Mouse (Mus musculus): ENCODE data around the gene Man1a2.

Man1a2 gene

DNA sequence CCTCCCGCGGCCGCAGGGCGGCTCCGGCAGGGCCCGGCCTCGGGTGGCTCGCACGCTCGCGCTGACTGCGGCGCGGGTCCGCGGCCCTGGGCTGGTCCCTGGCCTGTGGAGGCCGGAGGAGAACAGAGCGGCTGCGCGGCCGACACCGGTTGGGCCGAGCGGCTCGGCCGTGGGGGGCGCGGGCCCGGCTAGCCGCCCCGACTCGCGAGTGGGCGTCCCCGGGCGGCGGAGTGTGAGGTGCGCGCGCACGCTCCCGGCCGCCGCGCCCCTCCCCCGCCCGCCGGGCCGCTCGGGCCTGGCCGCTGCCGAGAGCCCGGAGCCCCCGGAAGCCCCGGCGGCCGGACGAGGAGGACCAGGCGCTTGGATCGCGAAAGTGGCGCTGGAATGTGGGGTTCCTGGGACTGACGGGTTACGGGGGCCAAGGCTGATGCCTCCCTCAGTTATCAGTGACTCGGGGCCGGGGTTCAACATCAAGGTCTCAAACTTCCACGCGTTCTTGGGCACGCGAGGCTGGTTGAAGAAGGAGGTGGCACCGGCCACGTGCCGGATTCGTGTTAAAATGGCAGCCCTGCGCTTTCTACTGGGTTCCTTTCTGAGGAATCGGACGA is 564 bp upstream of the Man1a2 start:
- DNase-seq (ENCODE audit: low spot score in 2 of 2): peak; percentile 60 to 61

DNA sequence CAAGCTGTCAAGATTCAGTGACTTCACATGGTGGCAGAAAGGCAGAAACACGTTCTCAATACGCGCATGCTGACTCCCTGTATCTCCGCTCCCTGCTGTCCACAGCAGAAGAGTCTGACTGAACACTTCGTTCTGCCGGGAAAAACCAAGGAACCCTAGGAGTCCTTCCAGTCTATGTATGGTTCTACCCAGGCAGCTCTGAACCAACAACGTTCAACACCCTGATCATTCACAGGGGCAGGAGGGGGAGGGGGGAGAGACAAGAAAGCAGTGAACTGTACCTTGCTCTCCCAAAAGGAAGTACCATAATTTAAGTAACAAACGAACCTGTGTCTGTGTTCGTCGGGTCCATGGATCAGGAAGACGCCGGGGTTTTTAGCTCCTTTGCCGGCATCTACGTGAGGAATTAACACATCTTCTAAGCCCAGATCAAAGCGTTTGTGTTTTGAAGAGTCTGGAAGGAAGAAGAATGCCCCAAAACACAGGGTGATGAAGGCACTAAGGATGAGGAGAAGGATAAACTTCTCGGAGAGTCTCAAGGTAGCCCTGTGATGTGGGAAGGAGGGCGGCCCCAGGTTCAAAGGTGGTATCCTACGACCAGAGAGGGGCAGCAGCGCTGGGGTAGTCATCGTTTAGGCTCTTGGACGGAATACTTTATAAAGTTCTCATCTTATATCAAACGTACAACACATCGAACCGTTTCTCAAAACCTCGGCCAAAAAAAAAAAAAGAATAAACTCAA is 898 bp downstream of the Man1a2 start:
- DNase-seq (ENCODE audit: low spot score in 2 of 2): peak in 1 of 2 experiments; percentile 28

DNA sequence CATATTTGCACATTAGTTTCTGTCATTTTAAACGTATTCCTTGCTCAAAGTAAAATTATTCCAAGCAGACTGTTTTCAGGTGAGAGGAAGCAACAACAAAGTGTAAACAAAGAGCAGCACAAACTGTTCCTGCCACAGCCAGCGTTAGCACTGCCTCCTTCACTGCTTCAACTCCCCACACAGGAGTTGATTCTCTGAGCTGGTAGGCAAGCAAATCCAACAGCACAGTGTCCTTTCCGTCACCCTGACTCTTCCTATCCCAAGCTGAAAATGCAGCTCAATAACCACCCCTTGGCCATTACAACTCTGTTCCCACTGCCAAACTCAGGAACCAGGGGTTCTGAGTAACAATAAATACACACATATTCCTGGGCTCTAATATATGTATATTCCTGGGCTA is 2.5 kb downstream of the Man1a2 start:
- no peak for DNase-seq (ENCODE audit: low spot score in 2 of 2)

DNA sequence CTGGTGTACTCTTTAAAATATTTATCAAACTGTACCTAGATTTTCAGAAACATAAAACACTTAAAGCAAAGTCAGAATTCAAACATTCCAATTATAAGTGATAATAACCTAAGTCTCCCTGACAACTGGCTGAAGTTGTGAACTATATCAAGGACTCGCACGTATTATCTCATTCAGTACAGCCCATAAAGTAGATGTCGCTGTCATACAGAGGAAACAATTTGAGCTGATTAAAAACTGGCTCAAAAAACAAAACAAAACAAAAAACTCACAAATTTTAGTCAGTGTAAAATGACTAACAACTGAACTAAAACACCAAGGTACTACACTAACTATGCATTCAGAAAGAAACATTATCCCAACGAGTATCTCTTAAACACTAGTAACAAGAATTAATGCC is 3.0 kb downstream of the Man1a2 start:
- no peak for DNase-seq (ENCODE audit: low spot score in 2 of 2)

DNA sequence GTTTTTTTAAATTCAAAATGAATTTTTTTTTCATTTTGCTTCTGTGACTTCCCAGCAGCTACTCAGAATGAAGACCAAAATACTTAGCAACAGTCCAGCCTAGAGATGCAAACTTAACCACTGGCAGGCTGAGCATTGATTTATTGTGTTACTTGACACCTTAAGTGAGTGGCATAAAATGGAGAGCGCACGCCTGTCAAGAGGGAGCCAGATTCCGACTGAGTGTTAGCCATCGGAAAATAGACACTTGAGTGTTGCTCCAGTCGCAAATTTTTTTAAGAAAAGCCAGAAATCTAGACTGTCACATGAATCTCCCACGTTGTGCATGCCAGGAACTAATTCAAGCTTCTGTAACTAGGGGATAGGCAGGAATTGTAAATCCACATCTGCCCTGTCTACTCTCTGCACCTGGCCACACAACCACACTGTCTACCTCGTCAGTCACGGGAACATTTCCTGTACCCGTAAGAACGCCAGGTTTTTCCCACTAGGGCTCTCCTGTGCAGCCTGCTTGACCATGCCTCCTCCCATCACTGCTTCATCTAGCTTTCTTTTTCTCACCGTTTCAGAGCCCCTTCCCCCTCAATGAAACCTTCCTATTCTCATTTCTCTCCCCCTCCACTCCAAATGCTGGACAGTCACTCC is 3.7 kb downstream of the Man1a2 start:
- DNase-seq (ENCODE audit: low spot score in 2 of 2): no peak

DNA sequence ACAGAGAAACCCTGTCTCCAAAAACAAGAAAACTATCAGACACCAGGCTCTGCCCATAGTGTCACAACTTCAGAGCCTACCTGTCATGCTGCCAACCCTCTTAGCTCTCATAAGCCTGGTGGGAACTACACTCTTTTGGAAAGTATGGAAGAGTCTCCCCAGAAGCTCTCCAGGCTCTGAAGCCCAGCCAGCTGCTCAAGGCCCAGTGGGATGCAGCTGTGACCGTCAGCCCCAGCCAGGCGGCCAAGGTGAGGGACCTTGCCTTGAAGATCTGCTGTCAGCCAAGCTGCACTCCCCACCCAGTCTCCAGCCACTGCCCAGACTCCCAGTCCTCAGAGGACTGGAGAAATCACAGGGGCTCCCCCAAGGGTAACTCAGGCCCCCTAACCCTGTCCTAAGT is 5.1 kb downstream of the Man1a2 start:
- no peak for DNase-seq (ENCODE audit: low spot score in 2 of 2)

DNA sequence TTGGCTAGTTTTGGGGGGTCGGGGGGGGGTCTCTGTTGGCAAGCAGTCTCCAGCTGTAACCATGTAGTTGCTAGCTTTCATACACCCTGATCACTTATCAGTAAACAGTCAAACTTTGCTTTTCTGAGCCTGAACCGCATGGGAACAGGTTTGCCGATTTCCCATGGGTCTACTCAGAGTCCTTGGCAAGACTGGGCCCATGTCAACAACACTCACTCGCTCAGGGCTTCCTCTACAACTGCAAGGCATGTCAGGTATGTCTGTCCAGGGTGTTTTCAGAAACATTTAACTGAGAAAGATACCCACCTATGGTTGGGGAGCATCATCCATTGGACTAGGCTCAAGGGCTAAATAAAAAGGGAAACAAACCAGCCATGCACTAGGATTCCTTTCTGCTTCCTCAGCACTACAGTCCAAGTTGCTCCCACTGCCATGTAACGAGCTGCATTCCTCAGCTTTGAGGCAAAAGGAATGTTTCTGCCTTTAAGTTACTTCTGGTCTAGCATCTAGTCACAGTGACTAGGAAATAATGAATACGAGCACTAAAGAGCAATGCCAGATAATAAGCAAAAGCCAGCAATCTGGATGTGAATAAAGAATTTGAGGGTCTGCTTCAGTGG is 6.2 kb downstream of the Man1a2 start:
- no peak for DNase-seq (ENCODE audit: low spot score in 2 of 2)

- no peak for DNase-seq (ENCODE audit: low spot score in 2 of 2)
Measured at GRCm38 (mm10) chr3:100675146-100675545, 10.2 kb downstream of the Man1a2 start.

DNA sequence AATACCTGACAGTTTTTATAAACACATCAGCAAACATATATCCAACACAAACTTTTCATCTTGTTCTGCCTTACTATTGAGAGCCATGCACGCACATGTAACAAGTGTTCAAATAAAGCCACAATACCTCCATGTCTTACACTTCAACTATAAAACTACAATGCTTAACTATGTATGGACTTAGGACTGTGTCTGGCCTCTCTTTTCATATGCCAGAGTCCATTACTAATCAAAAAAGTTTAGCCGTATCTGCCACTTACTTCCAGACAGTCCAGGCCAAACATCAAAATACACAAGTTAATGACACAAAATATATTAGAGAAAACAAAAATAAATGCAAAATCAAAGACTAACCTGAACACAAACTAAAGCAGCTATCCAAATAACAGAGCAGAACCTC is 14.9 kb downstream of the Man1a2 start:
- DNase-seq (ENCODE audit: low spot score in 2 of 2): no peak

DNA sequence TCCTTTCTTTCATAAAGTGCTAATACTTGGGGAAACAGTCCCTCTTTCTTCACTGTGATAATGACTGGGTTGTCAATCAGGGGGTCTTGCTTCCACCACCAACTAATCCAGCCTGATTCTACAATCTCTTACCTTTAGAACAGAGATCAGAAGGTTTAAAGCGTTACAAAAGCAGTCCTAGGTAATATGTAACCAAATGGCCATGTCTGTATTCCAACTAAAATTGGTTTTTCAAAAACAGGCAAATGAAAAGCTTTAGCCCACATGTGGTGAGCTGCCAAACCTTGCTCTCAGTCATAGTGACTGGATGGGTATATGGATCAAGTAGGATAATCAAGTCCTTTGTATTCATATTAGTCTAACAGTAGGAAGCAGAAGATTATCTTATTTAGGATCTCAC is 32.0 kb downstream of the Man1a2 start:
- DNase-seq (ENCODE audit: low spot score in 2 of 2): no peak

DNA sequence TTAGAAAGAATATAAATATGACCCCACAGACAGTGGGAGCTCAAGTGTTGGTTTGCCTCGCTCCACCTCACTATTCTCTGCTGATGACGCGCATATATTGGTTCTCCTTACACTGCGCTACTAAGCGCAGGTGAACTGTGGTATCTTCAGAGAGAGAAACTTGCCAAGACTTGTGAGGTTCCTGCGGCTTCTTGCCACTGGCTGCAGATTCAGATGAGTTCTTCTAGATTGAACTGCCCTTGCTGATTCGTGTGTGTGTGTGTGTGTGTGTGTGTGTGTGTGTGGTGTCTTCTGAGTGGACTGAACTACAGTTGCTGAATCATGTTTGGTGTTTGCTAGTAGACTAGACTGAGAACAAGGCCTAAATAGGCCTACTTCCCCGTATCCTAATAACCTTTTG is 43.7 kb downstream of the Man1a2 start:
- no peak for DNase-seq (ENCODE audit: low spot score in 2 of 2)

DNA sequence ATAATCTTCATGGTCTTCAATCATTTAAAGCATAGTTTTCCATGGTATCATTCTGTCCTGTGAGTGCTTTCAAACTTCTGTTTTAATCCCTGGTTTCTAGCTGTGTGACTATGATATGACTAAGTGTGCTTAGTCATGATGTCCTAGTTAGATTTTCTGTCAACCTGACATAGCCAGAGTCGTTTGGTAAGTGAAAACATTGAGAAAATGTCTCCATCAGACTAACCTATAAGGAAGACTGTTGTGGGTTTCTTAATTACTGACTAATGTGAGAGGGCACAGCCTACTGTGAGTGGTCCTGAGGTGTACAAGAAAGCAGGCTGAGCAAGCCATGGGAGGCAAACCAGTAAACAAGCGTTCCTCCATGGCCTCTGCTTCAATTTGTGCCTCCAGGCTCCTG is 49.0 kb downstream of the Man1a2 start:
- DNase-seq (ENCODE audit: low spot score in 2 of 2): no peak

GRCm38 (mm10) chr3:100634821-100635220 is 50.5 kb downstream of the Man1a2 start:
- DNase-seq (ENCODE audit: low spot score in 2 of 2): no peak

DNA sequence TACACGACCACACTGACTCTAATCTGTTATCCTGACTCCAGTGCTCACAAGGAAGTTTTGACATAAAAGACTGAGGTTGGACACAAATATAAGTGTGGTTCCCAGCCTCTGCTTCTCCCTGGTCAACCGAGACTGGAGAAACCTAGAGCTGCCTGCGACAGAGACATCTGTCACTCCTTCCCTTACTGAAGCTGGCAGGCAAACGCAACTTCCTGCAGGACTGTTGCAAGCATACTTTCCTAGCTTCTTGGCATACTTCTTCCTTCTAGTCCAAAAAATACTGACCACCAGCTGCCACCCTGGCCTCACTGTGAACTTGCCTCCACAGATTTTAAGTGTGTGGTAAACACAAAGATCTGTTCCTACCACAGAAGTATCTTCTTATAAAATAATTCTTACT is 66.8 kb downstream of the Man1a2 start:
- DNase-seq (ENCODE audit: low spot score in 2 of 2): no peak

DNA sequence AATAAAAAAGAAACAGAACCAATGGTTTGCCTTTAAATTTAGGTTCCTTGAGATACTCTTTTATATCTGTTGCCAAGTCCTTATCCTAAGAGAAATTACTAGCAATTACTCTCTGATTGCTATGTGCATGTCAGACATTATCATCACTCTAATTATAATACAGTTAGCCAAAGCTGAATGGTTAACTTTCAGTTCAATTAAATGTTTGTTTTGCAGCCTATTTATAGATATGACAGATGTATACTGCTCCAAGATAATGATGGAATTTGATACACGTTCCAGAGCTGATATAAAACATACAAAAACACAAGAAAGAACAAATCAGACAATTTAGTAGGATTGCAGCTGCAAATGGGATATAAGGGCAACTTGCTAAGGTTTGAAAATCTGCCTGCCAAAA is 74.4 kb downstream of the Man1a2 start:
- DNase-seq (ENCODE audit: low spot score in 2 of 2): no peak

DNA sequence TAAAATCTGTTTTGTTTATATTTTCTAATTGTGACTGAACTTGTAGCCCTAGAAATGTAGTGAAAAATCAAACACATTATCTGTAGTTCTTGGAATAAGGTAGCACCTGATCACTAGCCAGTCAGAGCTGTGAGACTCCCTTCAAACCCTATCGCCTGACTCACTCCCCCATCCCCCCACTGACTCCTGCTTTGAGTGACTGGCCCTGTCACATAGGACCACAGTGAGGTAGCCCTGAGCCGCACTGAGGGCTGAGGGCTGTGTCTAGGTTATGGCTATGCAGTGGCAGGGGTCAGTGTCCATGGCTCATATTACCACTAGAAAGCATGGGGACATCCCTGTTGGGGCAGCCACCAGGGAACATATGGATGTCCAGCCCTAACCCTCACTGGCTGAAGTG is 80.8 kb downstream of the Man1a2 start:
- DNase-seq (ENCODE audit: low spot score in 2 of 2): no peak

DNA sequence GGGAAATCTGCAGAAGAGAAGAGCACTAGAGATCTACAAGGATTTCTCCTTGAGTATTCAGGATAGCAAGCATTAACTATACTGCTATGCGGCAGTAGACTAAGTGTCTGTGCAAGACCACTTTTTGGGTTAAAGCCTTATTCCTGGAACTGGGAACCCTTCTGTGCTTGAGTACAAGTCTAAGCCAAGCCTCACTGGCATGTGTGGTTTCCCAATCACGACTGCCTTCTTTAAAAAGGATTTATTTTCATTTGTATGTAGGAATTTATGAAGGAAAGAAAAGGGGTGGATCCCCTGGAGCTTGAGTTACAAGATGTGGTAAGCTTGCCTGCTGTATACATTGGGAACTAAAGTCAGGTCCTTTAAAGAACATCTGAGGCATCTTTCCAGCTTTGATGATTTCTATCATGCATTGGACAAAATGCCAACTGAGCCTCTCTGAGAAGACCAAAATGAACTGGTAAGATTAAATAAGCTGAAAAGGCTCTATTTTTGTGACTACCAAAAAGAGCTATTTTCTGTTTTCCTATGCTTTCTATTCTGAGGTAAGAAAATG is 86.0 kb downstream of the Man1a2 start:
- DNase-seq (ENCODE audit: low spot score in 2 of 2): peak in 1 of 2 experiments; percentile 35

DNA sequence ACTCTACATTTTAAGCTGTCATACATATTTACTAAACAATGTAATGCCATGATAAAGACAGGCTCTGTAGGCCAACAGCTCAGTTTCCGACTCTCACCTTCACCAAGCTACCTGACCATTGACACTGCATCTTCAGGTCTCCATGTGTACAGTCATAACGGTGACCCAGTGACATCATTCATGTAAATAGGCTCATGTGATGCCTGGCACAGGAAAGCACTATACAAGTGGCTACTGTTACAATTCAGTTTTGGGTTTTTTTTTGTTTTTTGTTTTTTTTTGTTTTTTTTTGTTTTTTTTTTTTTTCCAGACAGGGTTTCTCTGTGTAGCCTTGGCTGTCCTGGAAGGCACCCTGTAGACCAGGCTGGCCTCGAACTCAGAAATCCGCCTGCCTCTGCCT is 94.2 kb downstream of the Man1a2 start:
- DNase-seq (ENCODE audit: low spot score in 2 of 2): no peak

DNA sequence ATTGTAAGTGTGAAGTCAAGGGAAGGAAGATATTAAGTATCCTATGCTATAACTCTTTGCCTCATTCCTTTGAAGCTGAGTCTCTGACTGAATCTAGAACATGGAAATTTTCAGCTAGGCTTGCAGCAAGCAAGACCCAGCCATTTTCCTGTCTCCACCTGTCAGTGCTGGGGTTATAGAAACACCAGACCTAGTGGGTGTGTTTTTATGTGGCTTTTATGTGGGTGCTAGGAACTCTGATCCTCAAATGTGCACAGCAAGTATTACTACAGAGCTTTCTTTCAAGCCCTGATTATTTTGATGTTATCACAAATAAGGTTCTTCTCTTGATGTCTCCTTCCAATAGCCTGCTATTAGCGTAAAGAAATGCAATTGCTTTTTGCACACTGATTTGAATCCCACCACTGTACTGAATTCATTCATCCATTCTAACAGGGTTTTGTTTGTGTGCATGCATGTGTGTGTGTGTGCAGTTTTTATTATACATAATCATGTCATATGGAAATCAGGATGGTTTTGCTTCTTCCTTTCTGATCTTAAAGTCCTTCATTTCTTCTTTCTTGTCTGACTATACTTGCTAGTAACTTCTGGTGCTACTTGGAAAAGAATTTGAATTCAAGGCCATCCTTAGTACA is 102.5 kb downstream of the Man1a2 start:
- no peak for DNase-seq (ENCODE audit: low spot score in 2 of 2)

- peak in 1 of 2 experiments; percentile 22 for DNase-seq (ENCODE audit: low spot score in 2 of 2)
Measured at GRCm38 (mm10) chr3:100572571-100573183, 112.6 kb downstream of the Man1a2 start.
